Mouse (Mus musculus) hindbrain, embryonic 15.5 days (tissue): ENCODE results near the gene Nr4a3. TPM values are rescaled to one million over a fixed set of nuclear protein-coding genes. Genes with fewer than 3 reads are reported as not detected.
A peak's percentile ranks its signal among the peaks of the same experiment; 100 is the strongest.

Experiments
- ATAC-seq: fragments of 200-750 bp; cut with Nextera tagmentation; 2 replicates; pipeline ENCODE4 v1.8.0; 2017; ENCODE audit warnings: low read depth, moderate number of reproducible peaks, moderate TSS enrichment; ENCODE audit not compliant: low FRiP score
- H3K27ac ChIP-seq: fragments of 300-500 bp; sonication (generic); replicated peaks from 2 replicates; pipeline ENCODE4 v1.5.1; 2015; ENCODE audit warnings: mild to moderate bottlenecking, inconsistent platforms
- H3K27me3 ChIP-seq: fragments of 300-500 bp; sonication (generic); 2 replicates; pipeline ENCODE4 v1.6.1; 2015; ENCODE audit warnings: control low read depth, inconsistent platforms
- H3K36me3 ChIP-seq: fragments of 300-500 bp; sonication (generic); 2 replicates; pipeline ENCODE4 v1.6.1; 2015; ENCODE audit warnings: control low read depth, inconsistent platforms
- H3K4me1 ChIP-seq: fragments of 300-500 bp; sonication (generic); replicated peaks from 2 replicates; pipeline ENCODE4 v1.6.1; 2015; ENCODE audit warnings: control low read depth, inconsistent platforms
- H3K4me2 ChIP-seq: fragments of 300-500 bp; sonication (generic); 2 replicates; pipeline ENCODE4 v1.6.1; 2015; ENCODE audit warnings: moderate library complexity, mild to moderate bottlenecking, inconsistent platforms
- H3K4me3 ChIP-seq: fragments of 300-500 bp; sonication (generic); 2 replicates; pipeline ENCODE4 v1.5.1; 2015; ENCODE audit warnings: mild to moderate bottlenecking, inconsistent platforms
- H3K9ac ChIP-seq: fragments of 300-500 bp; sonication (generic); 2 replicates; pipeline ENCODE4 v1.6.1; 2015; ENCODE audit warnings: inconsistent platforms
- H3K9me3 ChIP-seq: fragments of 300-500 bp; sonication (generic); 2 replicates; pipeline ENCODE4 v1.6.1; 2016; ENCODE audit warnings: control low read depth, inconsistent platforms
- WGBS: fragments of 180-500 bp; shearing (Covaris S2); methylation state at CpG from one replicate; pipeline ENCODE4 v1.1.7; 2015; 5-methylcytosine and 5-hydroxymethylcytosine counted together
- polyA plus RNA-seq: library from polyadenylated mRNA; unstranded; fragments of >200 nt; fragmentation: Nextera tagmentation; extraction: Ambion mirVana; gene quantifications from 2 replicates; pipeline ENCODE4 v1.2.1, GENCODE M21; 2015

Gene Nr4a3
- polyA plus RNA-seq, result 2.2 and 2.3 TPM in 2 replicates

- peaks cover 17% of the 10 kb centered on the region for H3K27me3 ChIP-seq
- peaks cover 58% of the 10 kb centered on the region for H3K4me1 ChIP-seq
- H3K9me3 ChIP-seq, result no peaks in the 10 kb centered on the region
- peak within 1 kb of the TSS; percentile 97 for H3K4me2 ChIP-seq
- H3K36me3 ChIP-seq, result no peaks in the 10 kb centered on the region
- ATAC-seq, result peak; percentile 82
- WGBS, result under 1% methylated on average over 54 of the region's 54 CpGs
- H3K9ac ChIP-seq, result peak within 1 kb of the TSS; percentile 54
- H3K27ac ChIP-seq, result peak within 1 kb of the TSS; percentile 87
- peak within 1 kb of the TSS; percentile 74 for H3K4me3 ChIP-seq
These were observed at the start of gene Nr4a3 for GRCm38 (mm10) chr4:48044491-48045211. TSS of gene Nr4a3 (plus strand) at chr4:48045153.

GRCm38 (mm10) chr4:48002969-48003368, 42.0 kb upstream of the Nr4a3 start:
- Histone ChIP-seq H3K4me2 (no peak overlapping the region), H3K9ac (no peak overlapping the region), H3K9me3 (no peaks in the 10 kb centered on the region), H3K27ac (no peak overlapping the region), H3K4me1 (no peaks in the 10 kb centered on the region), H3K4me3 (no peak overlapping the region), H3K27me3 (no peaks in the 10 kb centered on the region), H3K36me3 (no peaks in the 10 kb centered on the region)
- no peak for ATAC-seq
- WGBS, result 91% methylated on average over 4 of the region's 4 CpGs

- H3K4me2 ChIP-seq, result no peak overlapping the region
These were observed 41.5 kb upstream of the Nr4a3 start for GRCm38 (mm10) chr4:48003456-48003855.

GRCm38 (mm10) chr4:48006355-48006754, 38.6 kb upstream of the Nr4a3 start:
- WGBS, result 92% methylated on average over 3 of the region's 3 CpGs
- H3K4me1 ChIP-seq, result no peaks in the 10 kb centered on the region
- no peak for ATAC-seq
- H3K4me2 ChIP-seq, result no peak overlapping the region
- H3K9me3 ChIP-seq, result no peaks in the 10 kb centered on the region
- H3K27me3 ChIP-seq, result no peaks in the 10 kb centered on the region
- H3K36me3 ChIP-seq, result no peaks in the 10 kb centered on the region
- H3K4me3 ChIP-seq, result no peak overlapping the region
- H3K9ac ChIP-seq, result no peak overlapping the region
- no peak overlapping the region for H3K27ac ChIP-seq

More at GRCm38 (mm10) chr4:48003456-48003855, 41.5 kb upstream of the Nr4a3 start:
- Histone ChIP-seq H3K4me1 (no peaks in the 10 kb centered on the region), H3K9ac (no peak overlapping the region), H3K9me3 (no peaks in the 10 kb centered on the region), H3K4me3 (no peak overlapping the region), H3K27ac (no peak overlapping the region), H3K27me3 (no peaks in the 10 kb centered on the region), H3K36me3 (no peaks in the 10 kb centered on the region)
- 95% methylated on average over 3 of the region's 3 CpGs for WGBS
- ATAC-seq, result no peak

- no peak for ATAC-seq
- H3K9ac ChIP-seq, result no peak overlapping the region
- no peak overlapping the region for H3K4me3 ChIP-seq
- H3K9me3 ChIP-seq, result no peaks in the 10 kb centered on the region
- H3K4me2 ChIP-seq, result no peak overlapping the region
- no peaks in the 10 kb centered on the region for H3K4me1 ChIP-seq
- H3K27me3 ChIP-seq, result no peaks in the 10 kb centered on the region
- WGBS, result 90% methylated on average over 3 of the region's 3 CpGs
- no peak overlapping the region for H3K27ac ChIP-seq
- no peaks in the 10 kb centered on the region for H3K36me3 ChIP-seq
These were observed 32.7 kb upstream of the Nr4a3 start for GRCm38 (mm10) chr4:48012209-48012608.

GRCm38 (mm10) chr4:48022966-48023365, 22.0 kb upstream of the Nr4a3 start:
- 80% methylated on average over 3 of the region's 3 CpGs for WGBS
- no peak overlapping the region for H3K4me2 ChIP-seq
- no peak for ATAC-seq

GRCm38 (mm10) chr4:48029652-48030051, 15.3 kb upstream of the Nr4a3 start:
- H3K4me3 ChIP-seq, result no peak overlapping the region
- no peaks in the 10 kb centered on the region for H3K4me1 ChIP-seq
- H3K9me3 ChIP-seq, result no peaks in the 10 kb centered on the region
- H3K27me3 ChIP-seq, result no peaks in the 10 kb centered on the region
- no peak overlapping the region for H3K4me2 ChIP-seq
- no peak for ATAC-seq
- H3K27ac ChIP-seq, result no peak overlapping the region
- 68% methylated on average over 24 of the region's 24 CpGs for WGBS
- no peak overlapping the region for H3K9ac ChIP-seq
- no peaks in the 10 kb centered on the region for H3K36me3 ChIP-seq

More at GRCm38 (mm10) chr4:48022966-48023365, 22.0 kb upstream of the Nr4a3 start:
- Histone ChIP-seq H3K9me3 (no peaks in the 10 kb centered on the region), H3K27me3 (no peaks in the 10 kb centered on the region), H3K4me3 (no peak overlapping the region), H3K27ac (no peak overlapping the region), H3K36me3 (no peaks in the 10 kb centered on the region), H3K4me1 (no peaks in the 10 kb centered on the region), H3K9ac (no peak overlapping the region)

- H3K4me3 ChIP-seq, result no peak overlapping the region
- H3K9me3 ChIP-seq, result no peaks in the 10 kb centered on the region
- no peaks in the 10 kb centered on the region for H3K4me1 ChIP-seq
- H3K4me2 ChIP-seq, result no peak overlapping the region
- H3K27me3 ChIP-seq, result no peaks in the 10 kb centered on the region
- ATAC-seq, result no peak
- H3K9ac ChIP-seq, result no peak overlapping the region
- H3K27ac ChIP-seq, result no peak overlapping the region
- WGBS, result 86% methylated on average over 9 of the region's 9 CpGs
- H3K36me3 ChIP-seq, result no peaks in the 10 kb centered on the region
These were observed 10.7 kb upstream of the Nr4a3 start for GRCm38 (mm10) chr4:48034287-48034686.

GRCm38 (mm10) chr4:48037646-48038045, 7.3 kb upstream of the Nr4a3 start:
- 87% methylated on average over 4 of the region's 4 CpGs for WGBS
- H3K4me2 ChIP-seq, result no peak overlapping the region
- peaks cover 10% of the 10 kb centered on the region for H3K4me1 ChIP-seq
- H3K9me3 ChIP-seq, result no peaks in the 10 kb centered on the region
- H3K36me3 ChIP-seq, result no peaks in the 10 kb centered on the region
- no peak for ATAC-seq
- H3K9ac ChIP-seq, result no peak overlapping the region
- no peaks in the 10 kb centered on the region for H3K27me3 ChIP-seq
- no peak overlapping the region for H3K4me3 ChIP-seq
- no peak overlapping the region for H3K27ac ChIP-seq

GRCm38 (mm10) chr4:48038847-48039246, 6.1 kb upstream of the Nr4a3 start:
- 87% methylated on average over 5 of the region's 5 CpGs for whole genome bisulfite sequencing
- H3K4me2 ChIP-seq, result no peak overlapping the region
- no peak overlapping the region for H3K4me3 ChIP-seq

GRCm38 (mm10) chr4:48039736-48040135, 5.2 kb upstream of the Nr4a3 start:
- Histone ChIP-seq H3K4me3 (no peak overlapping the region), H3K36me3 (no peaks in the 10 kb centered on the region), H3K27me3 (no peaks in the 10 kb centered on the region), H3K27ac (no peak overlapping the region), H3K4me2 (no peak overlapping the region), H3K9ac (no peak overlapping the region), H3K9me3 (no peaks in the 10 kb centered on the region), H3K4me1 (peaks cover 20% of the 10 kb centered on the region)
- WGBS, result 73% methylated on average over 7 of the region's 7 CpGs
- ATAC-seq, result no peak

More at GRCm38 (mm10) chr4:48038847-48039246, 6.1 kb upstream of the Nr4a3 start:
- no peaks in the 10 kb centered on the region for H3K27me3 ChIP-seq
- H3K27ac ChIP-seq, result no peak overlapping the region
- ATAC-seq, result no peak
- peaks cover 14% of the 10 kb centered on the region for H3K4me1 ChIP-seq
- no peaks in the 10 kb centered on the region for H3K9me3 ChIP-seq
- no peaks in the 10 kb centered on the region for H3K36me3 ChIP-seq
- no peak overlapping the region for H3K9ac ChIP-seq

GRCm38 (mm10) chr4:48042466-48042785, 2.5 kb upstream of the Nr4a3 start:
- Histone ChIP-seq H3K9me3 (no peaks in the 10 kb centered on the region), H3K27me3 (no peaks in the 10 kb centered on the region), H3K4me2 (peak overlapping the region; percentile 97), H3K36me3 (no peaks in the 10 kb centered on the region), H3K9ac (peak overlapping the region; percentile 78), H3K4me1 (peaks cover 42% of the 10 kb centered on the region), H3K27ac (peak overlapping the region; percentile 98), H3K4me3 (peak overlapping the region; percentile 74)
- ATAC-seq, result no peak
- 0% methylated on average over 4 of the region's 4 CpGs for WGBS
